Mouse (Mus musculus) neural tube, embryonic 11.5 days (tissue): ENCODE measurements around the gene Gm36079. TPM values are rescaled to one million over a fixed set of nuclear protein-coding genes. Genes with fewer than 3 reads are reported as not detected.
"Not testable (repeated sequence)": the region's sequence is repeated elsewhere in the genome, so short reads cannot be mapped to it uniquely, and the experiment has no call there.

ENCODE experiments used
- ATAC-seq: fragments of 200-750 bp; cut with Nextera tagmentation; 2 replicates; pipeline ENCODE4 v1.8.0; 2017; ENCODE audit warnings: moderate number of reproducible peaks, mild to moderate bottlenecking, moderate TSS enrichment, moderate library complexity; ENCODE audit not compliant: insufficient read depth, low FRiP score, low TSS enrichment
- DNase-seq: peaks from one replicate; pipeline ENCODE4 v3.0.0-alpha.2; 2015; ENCODE audit warnings: low spot score
- H3K27ac ChIP-seq: fragments of 300-500 bp; sonication (generic); 2 replicates; pipeline ENCODE4 v1.5.1; 2014; ENCODE audit warnings: low read depth, mild to moderate bottlenecking, low read length
- H3K27me3 ChIP-seq: fragments of 300-500 bp; sonication (generic); 2 replicates; pipeline ENCODE4 v1.6.1; 2014; ENCODE audit warnings: mild to moderate bottlenecking, low read length, mixed read lengths; ENCODE audit not compliant: control insufficient read depth, insufficient read depth
- H3K36me3 ChIP-seq: fragments of 300-500 bp; sonication (generic); 2 replicates; pipeline ENCODE4 v1.6.1; 2014; ENCODE audit warnings: mild to moderate bottlenecking, low read length, moderate library complexity, mixed read lengths; ENCODE audit not compliant: control insufficient read depth, insufficient read depth
- H3K4me1 ChIP-seq: fragments of 300-500 bp; sonication (generic); 2 replicates; pipeline ENCODE4 v1.6.1; 2014; ENCODE audit warnings: low read length, mixed read lengths; ENCODE audit not compliant: control insufficient read depth, insufficient read depth
- H3K4me2 ChIP-seq: fragments of 300-500 bp; sonication (generic); 2 replicates; pipeline ENCODE4 v1.6.1; 2014; ENCODE audit warnings: low read depth, mild to moderate bottlenecking, moderate library complexity
- H3K4me3 ChIP-seq: fragments of 300-500 bp; sonication (generic); 2 replicates; pipeline ENCODE4 v1.5.1; 2014; ENCODE audit warnings: low read depth, low read length
- H3K9ac ChIP-seq: fragments of 300-500 bp; sonication (generic); 2 replicates; pipeline ENCODE4 v1.6.1; 2014; ENCODE audit warnings: mild to moderate bottlenecking, low read length
- H3K9me3 ChIP-seq: fragments of 300-500 bp; sonication (generic); 2 replicates; pipeline ENCODE4 v1.6.1; 2016; ENCODE audit warnings: low read length; ENCODE audit not compliant: control insufficient read depth
- WGBS: fragments of 180-500 bp; shearing (Covaris S2); extraction: QIAGEN DNeasy Blood & Tissue Kit; methylation state at CpG from one replicate; pipeline ENCODE4 v1.1.7; 2014; 5-methylcytosine and 5-hydroxymethylcytosine counted together
- polyA plus RNA-seq: library from polyadenylated mRNA; unstranded; fragments of >200 nt; fragmentation: Nextera tagmentation; extraction: Ambion mirVana; gene quantifications from 2 replicates; pipeline ENCODE4 v1.2.1, GENCODE M21; 2014

Gene Gm36079
- polyA plus RNA-seq, 1 experiment from 2014 or later: not detected

- not testable (repeated sequence) for DNase-seq
Measured at GRCm38 (mm10) chr13:120010068-120010467, 16.7 kb downstream of the Gm36079 start.

GRCm38 (mm10) chr13:119999215-119999614 is 27.6 kb downstream of the Gm36079 start:
- no CpG with 5 or more reads among the region's 4 CpGs for WGBS
- ATAC-seq: not testable (repeated sequence)

More at GRCm38 (mm10) chr13:120010068-120010467, 16.7 kb downstream of the Gm36079 start:
- not testable (repeated sequence) for H3K9me3 ChIP-seq, ATAC-seq, H3K9ac ChIP-seq, H3K4me2 ChIP-seq, H3K27ac ChIP-seq, H3K27me3 ChIP-seq, H3K4me1 ChIP-seq, H3K36me3 ChIP-seq, H3K4me3 ChIP-seq

GRCm38 (mm10) chr13:119998442-119999086 is 28.2 kb downstream of the Gm36079 start:
- H3K4me3 ChIP-seq: not testable (repeated sequence)

More at GRCm38 (mm10) chr13:119999215-119999614, 27.6 kb downstream of the Gm36079 start:
- H3K9me3 ChIP-seq, H3K4me2 ChIP-seq, H3K36me3 ChIP-seq, H3K4me1 ChIP-seq, H3K4me3 ChIP-seq, H3K9ac ChIP-seq, H3K27me3 ChIP-seq, H3K27ac ChIP-seq, DNase-seq: not testable (repeated sequence)

GRCm38 (mm10) chr13:119991917-119992496 is 34.8 kb downstream of the Gm36079 start:
- ATAC-seq, DNase-seq, H3K36me3 ChIP-seq, H3K4me3 ChIP-seq, H3K4me2 ChIP-seq, H3K9me3 ChIP-seq, H3K27ac ChIP-seq, H3K27me3 ChIP-seq, H3K9ac ChIP-seq, H3K4me1 ChIP-seq: not testable (repeated sequence)
- no CpG with 5 or more reads among the region's 10 CpGs for WGBS

More at GRCm38 (mm10) chr13:119998442-119999086, 28.2 kb downstream of the Gm36079 start:
- H3K27ac ChIP-seq, H3K36me3 ChIP-seq, DNase-seq, H3K9ac ChIP-seq, H3K4me2 ChIP-seq, H3K4me1 ChIP-seq, H3K9me3 ChIP-seq, H3K27me3 ChIP-seq: not testable (repeated sequence)
- ATAC-seq: peak; percentile 91
- WGBS: no CpG with 5 or more reads among the region's 22 CpGs

DNA sequence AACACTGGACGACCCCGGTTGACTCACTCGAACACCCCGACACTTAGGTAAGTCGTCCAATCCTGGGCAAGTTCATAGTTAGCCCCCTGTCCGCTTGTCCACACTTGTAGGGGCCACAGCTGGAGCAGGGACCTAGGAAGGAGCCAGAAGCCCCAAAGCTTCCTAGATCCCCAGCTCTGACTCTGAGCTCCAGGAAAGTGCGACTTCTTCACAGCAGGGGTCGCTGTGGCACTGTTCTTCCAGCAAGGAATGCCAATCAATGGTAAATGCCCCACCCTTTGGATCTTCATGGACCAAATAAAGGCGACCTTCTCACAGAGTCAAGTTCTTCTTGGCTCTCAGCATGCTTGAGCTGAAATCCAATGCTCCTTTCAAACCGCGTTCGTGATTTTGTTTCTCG is 35.5 kb downstream of the Gm36079 start:
- H3K4me2 ChIP-seq, H3K4me3 ChIP-seq, H3K36me3 ChIP-seq, H3K27me3 ChIP-seq, H3K27ac ChIP-seq, H3K4me1 ChIP-seq, H3K9me3 ChIP-seq, ATAC-seq, H3K9ac ChIP-seq, DNase-seq: not testable (repeated sequence)
- no CpG with 5 or more reads among the region's 13 CpGs for WGBS

Other genes with a start within 250 kb of the Gm36079 start
- 40.6 and 42.4 TPM in 2 replicates for gene Zfp131, start 236.1 kb downstream of the Gm36079 start, polyA plus RNA-seq
- not detected in 2 replicates for gene AF067063, start 196.8 kb downstream of the Gm36079 start, polyA plus RNA-seq
- gene D13Ertd608e, start 191.0 kb downstream of the Gm36079 start, polyA plus RNA-seq: not detected in 2 replicates
- gene Tcstv1, start 132.2 kb downstream of the Gm36079 start, polyA plus RNA-seq: not detected in 2 replicates
- not detected in 2 replicates for gene Gm21761, start 97.7 kb downstream of the Gm36079 start, polyA plus RNA-seq
- not detected in 2 replicates for gene B020031M17Rik, start 76.2 kb downstream of the Gm36079 start, polyA plus RNA-seq
- not detected in 2 replicates for gene Gm21188, start 25.2 kb upstream of the Gm36079 start, polyA plus RNA-seq
- not detected in 2 replicates for gene Gm20767, start 113.2 kb upstream of the Gm36079 start, polyA plus RNA-seq
- gene Gm21818, start 145.4 kb upstream of the Gm36079 start, polyA plus RNA-seq: not detected in 2 replicates
- gene Gm21762, start 188.9 kb upstream of the Gm36079 start, polyA plus RNA-seq: not detected in 2 replicates
- gene Gm21731, start 212.1 kb upstream of the Gm36079 start, polyA plus RNA-seq: not detected in 2 replicates
- gene AF067061, start 236.1 kb upstream of the Gm36079 start, polyA plus RNA-seq: not detected in 2 replicates